Mouse (Mus musculus) heart, postnatal 10 days (tissue): Measurements from ENCODE around the gene Ppp1ca. TPM values are rescaled to one million over a fixed set of nuclear protein-coding genes. Genes with fewer than 3 reads are reported as not detected.

Experiments used
- DNase-seq, 2 experiments: peaks; one replicate each; pipeline ENCODE4 v3.0.0; 2021
- intact Hi-C: fragments of 180-260 bp; cut with DNase I; formaldehyde crosslinking; loops from one replicate; pipeline ENCODE4 v1.15.1; 2025
- total RNA-seq, 2 experiments: library from RNA; stranded (reverse); gene quantifications; 2 replicates each; pipeline ENCODE4 v1.2.3; 2021

Gene Ppp1ca
- total RNA-seq, 2 experiments from 2014 or later: 420 to 454 TPM

- DNase-seq: no peak
- intact Hi-C loops: no loop called here
Observed at GRCm38 (mm10) chr19:4180411-4180810, 11.5 kb upstream of the Ppp1ca start.

- peak in 1 of 2 experiments; percentile 56 for DNase-seq
- intact Hi-C loops: no loop called here
Observed at GRCm38 (mm10) chr19:4181892-4182291, 10.0 kb upstream of the Ppp1ca start.

GRCm38 (mm10) chr19:4183689-4184088 lies 8.2 kb upstream of the Ppp1ca start:
- intact Hi-C loops: no loop called here
- DNase-seq: no peak

GRCm38 (mm10) chr19:4184976-4185975 lies 6.6 kb upstream of the Ppp1ca start:
- intact Hi-C loops: no loop called here
- DNase-seq: peak in 1 of 2 experiments; percentile 55

- DNase-seq: no peak
- intact Hi-C loops: no loop called here
Observed at GRCm38 (mm10) chr19:4187303-4187702, 4.6 kb upstream of the Ppp1ca start.

GRCm38 (mm10) chr19:4189051-4189620 lies 2.7 kb upstream of the Ppp1ca start:
- intact Hi-C loops: no loop called here

GRCm38 (mm10) chr19:4190831-4191334 lies 982 bp upstream of the Ppp1ca start, which contains the start of gene Tbc1d10c:
Tbc1d10c (minus strand) TSS chr19:4191284.
- intact Hi-C loops: no loop called here
- DNase-seq: peak in 1 of 2 experiments; percentile 42

More at GRCm38 (mm10) chr19:4189051-4189620, 2.7 kb upstream of the Ppp1ca start:
- DNase-seq: no peak

GRCm38 (mm10) chr19:4192251-4192985 lies 553 bp downstream of the Ppp1ca start:
- DNase-seq: peak in 1 of 2 experiments; percentile 46
- intact Hi-C loops: loop anchor here (1.0 kb wide), 1 partner anchor 22 kb away; no protein-coding TSS in a partner anchor

GRCm38 (mm10) chr19:4193129-4193528 lies 1.3 kb downstream of the Ppp1ca start:
- intact Hi-C loops: no loop called here
- peak in 1 of 2 experiments; percentile 15 for DNase-seq

- DNase-seq: no peak
- intact Hi-C loops: no loop called here
Observed at GRCm38 (mm10) chr19:4194021-4194724, 2.3 kb downstream of the Ppp1ca start.

- intact Hi-C loops: no loop called here
Observed at GRCm38 (mm10) chr19:4194776-4195650, 3.1 kb downstream of the Ppp1ca start.

GRCm38 (mm10) chr19:4196048-4196447 lies 4.2 kb downstream of the Ppp1ca start:
- intact Hi-C loops: no loop called here
- DNase-seq: peak in 1 of 2 experiments; percentile 10

More at GRCm38 (mm10) chr19:4194776-4195650, 3.1 kb downstream of the Ppp1ca start:
- peak in 1 of 2 experiments; percentile 12 for DNase-seq

- intact Hi-C loops: no loop called here
- DNase-seq: peak in 1 of 2 experiments; percentile 43
Observed at GRCm38 (mm10) chr19:4196548-4196947, 4.7 kb downstream of the Ppp1ca start.

GRCm38 (mm10) chr19:4197180-4197579 lies 5.3 kb downstream of the Ppp1ca start:
- intact Hi-C loops: no loop called here
- no peak for DNase-seq

GRCm38 (mm10) chr19:4201291-4201909 lies 9.5 kb downstream of the Ppp1ca start, which contains the start of gene Rad9a:
Rad9a (minus strand) TSS chr19:4201662.
- intact Hi-C loops: no loop called here
- DNase-seq: peak; percentile 97 to 98

GRCm38 (mm10) chr19:4202149-4202548 lies 10.3 kb downstream of the Ppp1ca start:
- intact Hi-C loops: loop anchor here (2.0 kb wide), 1 partner anchor 103 kb away; the partner anchor contains the start of gene Pitpnm1

GRCm38 (mm10) chr19:4203148-4203547 lies 11.3 kb downstream of the Ppp1ca start:
- intact Hi-C loops: loop anchor here (2.0 kb wide), 1 partner anchor 104 kb away; the partner anchor contains the start of gene Pitpnm1
- DNase-seq: peak in 1 of 2 experiments; percentile 10

More at GRCm38 (mm10) chr19:4202149-4202548, 10.3 kb downstream of the Ppp1ca start:
- peak in 1 of 2 experiments; percentile 9 for DNase-seq
